Mouse (Mus musculus): ENCODE measurements around the gene Kcna3. TPM values are rescaled to one million over a fixed set of nuclear protein-coding genes. Genes with fewer than 3 reads are reported as not detected.

The Kcna3 gene
- polyA plus RNA-seq (2015; fragmentation: Nextera tagmentation; extraction: Ambion mirVana), result 11.2 and 11.4 TPM in 2 replicates

DNA sequence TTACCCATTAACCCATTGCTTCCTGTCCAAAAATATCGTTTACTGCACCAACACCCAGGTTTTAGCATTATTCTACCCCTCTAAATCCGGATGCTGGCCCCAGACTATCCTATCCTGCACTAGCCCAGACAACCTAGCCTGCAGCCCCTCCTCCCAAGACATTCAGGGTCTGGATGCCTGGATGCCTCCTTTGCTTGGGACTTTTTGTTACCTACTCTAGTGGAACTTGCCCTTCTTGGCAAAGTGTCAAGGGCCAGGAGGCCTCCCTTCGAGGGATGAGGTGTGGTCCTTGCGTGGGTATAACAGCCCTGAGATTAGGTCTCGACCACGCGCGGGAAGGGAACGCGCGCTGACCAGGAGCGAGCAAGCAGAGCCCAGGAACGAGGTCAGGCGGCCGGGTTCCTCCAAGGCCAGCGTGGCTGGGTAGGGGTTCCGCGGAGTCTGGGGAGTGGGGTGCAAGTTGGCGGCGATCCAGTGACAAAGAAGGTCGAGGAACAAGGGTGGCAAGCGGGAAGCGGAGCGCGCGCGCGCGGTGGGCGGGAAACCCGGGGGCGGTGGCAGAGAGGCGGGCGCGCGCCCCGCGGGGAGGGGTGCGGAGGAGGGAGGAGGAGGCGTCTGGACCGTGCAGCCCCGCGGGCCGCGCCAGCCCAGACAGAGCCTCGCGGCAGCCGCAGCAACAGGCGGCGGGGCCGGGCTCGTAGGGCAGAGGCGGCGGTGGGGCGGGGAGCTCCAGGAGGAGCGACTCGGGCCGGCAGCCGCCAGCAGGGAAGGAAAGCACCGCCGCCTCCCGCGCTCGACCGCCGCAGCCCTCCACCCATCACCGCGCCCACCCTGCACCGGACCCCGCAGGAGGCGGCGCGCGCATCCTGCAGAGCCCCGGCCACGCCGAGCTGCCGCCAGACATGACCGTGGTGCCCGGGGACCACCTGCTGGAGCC, at the start of gene Kcna3:
Gene Kcna3, plus strand, starts transcription at position 649 of the 937 bp plus-strand sequence.

Other genes with a start within 250 kb of the Kcna3 start
- 10.0 and 10.7 TPM in 2 replicates for gene Cd53, start 246.0 kb upstream of the Kcna3 start, polyA plus RNA-seq (2015; fragmentation: Nextera tagmentation; extraction: Ambion mirVana)
- gene Olfr266, start 209.9 kb upstream of the Kcna3 start, polyA plus RNA-seq (2015; fragmentation: Nextera tagmentation; extraction: Ambion mirVana), result not detected in 2 replicates
- gene Kcna2, start 65.0 kb downstream of the Kcna3 start, polyA plus RNA-seq (2015; fragmentation: Nextera tagmentation; extraction: Ambion mirVana), result 3.0 and 3.6 TPM in 2 replicates
- not detected in 2 replicates for gene Kcna10, start 146.9 kb downstream of the Kcna3 start, polyA plus RNA-seq (2015; fragmentation: Nextera tagmentation; extraction: Ambion mirVana)
- gene Cym, start 185.6 kb downstream of the Kcna3 start, polyA plus RNA-seq (2015; fragmentation: Nextera tagmentation; extraction: Ambion mirVana), result 0.19 TPM in 1 of 2 replicates, not detected in the other
- not detected in 2 replicates for gene A630076J17Rik, start 194.4 kb downstream of the Kcna3 start, polyA plus RNA-seq (2015; fragmentation: Nextera tagmentation; extraction: Ambion mirVana)
- gene Prok1, start 203.5 kb downstream of the Kcna3 start, polyA plus RNA-seq (2015; fragmentation: Nextera tagmentation; extraction: Ambion mirVana), result 0.21 TPM in 1 of 2 replicates, not detected in the other
- 179 TPM in 2 replicates for gene Lamtor5, start 242.7 kb downstream of the Kcna3 start, polyA plus RNA-seq (2015; fragmentation: Nextera tagmentation; extraction: Ambion mirVana)